Mouse (Mus musculus) small intestine, adult 2 months (tissue): ENCODE measurements around the gene Bmp2k.

ENCODE experiments used
- CTCF ChIP-seq: fragments of 200-500 bp; IDR thresholded peaks from 2 replicates; pipeline ENCODE4 v1.5.1; 2012; ENCODE audit warnings: low read depth, mild to moderate bottlenecking, control low read depth, inconsistent platforms, low read length, moderate library complexity, mixed read lengths; ENCODE audit not compliant: insufficient replicate concordance, insufficient read length; ENCODE audit errors: extremely low read depth
- POLR2A ChIP-seq: fragments of 200-500 bp; IDR thresholded peaks from 2 replicates; pipeline ENCODE4 v1.6.1; 2012; ENCODE audit warnings: low read depth, mild to moderate bottlenecking, control low read depth, inconsistent platforms, low read length, moderate library complexity

DNA sequence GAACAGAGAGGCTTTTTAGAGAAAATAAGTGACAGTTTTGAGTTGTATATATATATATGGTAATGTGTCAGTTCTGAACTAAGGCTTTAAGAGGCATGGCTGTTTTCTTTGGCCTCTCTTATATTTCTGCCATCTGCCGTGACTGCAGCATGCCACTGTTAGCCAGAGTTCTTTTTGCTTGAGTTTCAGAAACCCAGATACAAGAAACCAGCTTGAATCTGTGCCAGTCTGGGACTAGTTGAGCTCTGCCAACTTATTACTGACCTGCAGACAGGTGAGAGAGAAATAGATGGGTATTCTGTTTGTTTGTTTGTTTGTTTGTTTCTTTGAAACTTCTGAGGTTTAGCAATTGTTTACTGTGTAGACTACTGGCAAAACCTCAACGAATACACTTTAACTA, 137.8 kb downstream of the Bmp2k start:
- no peak for TF ChIP-seq POLR2A
- no peak for TF ChIP-seq CTCF
